Mouse (Mus musculus) CD4-positive, CD25-positive, alpha-beta regulatory T cell, adult 4 months (primary cell): ENCODE measurements at regions not wholly inside any gene's neighbourhood (a gene's known extent, or its start where the extent isn't known, plus 50 kb on each side); places are given as distances from the start of the nearest gene placed in this dataset.

Experiments used
- ATAC-seq: one replicate; pipeline ENCODE4 v1.8.0; 2017

GRCm38 (mm10) chr3:133876439-133877072 lies 331.6 kb upstream of the Tet2 start:
- no peak for ATAC-seq

- no peak for ATAC-seq
These were observed 332.4 kb upstream of the Tet2 start for GRCm38 (mm10) chr3:133877310-133877709.

GRCm38 (mm10) chr3:133880626-133881025 lies 335.7 kb upstream of the Tet2 start:
- ATAC-seq, result no peak

DNA sequence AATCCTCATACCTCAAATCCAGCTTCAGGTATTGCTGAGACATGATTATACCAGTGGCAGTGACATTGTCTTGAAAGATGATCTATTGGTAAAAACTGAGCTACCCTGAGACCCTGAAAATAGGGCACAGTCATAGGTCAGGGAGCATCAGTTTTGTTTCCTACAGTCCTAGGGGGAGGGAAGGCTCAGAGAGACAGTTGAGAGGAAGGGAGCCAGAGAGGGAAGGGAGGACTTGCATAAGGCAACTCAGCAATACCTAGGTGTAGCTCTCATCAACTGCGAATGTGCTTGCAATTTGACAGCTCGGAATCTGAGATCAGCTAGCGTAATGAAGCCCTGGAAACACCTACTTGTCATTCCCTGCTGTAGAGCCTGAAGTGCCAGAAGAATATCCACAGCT lies 334.4 kb upstream of the Cxxc4 start:
- ATAC-seq, result no peak

GRCm38 (mm10) chr3:133922200-133922599 lies 314.1 kb upstream of the Cxxc4 start:
- no peak for ATAC-seq

- ATAC-seq, result no peak
These were observed 271.0 kb upstream of the Cxxc4 start for GRCm38 (mm10) chr3:133965322-133965721.

DNA sequence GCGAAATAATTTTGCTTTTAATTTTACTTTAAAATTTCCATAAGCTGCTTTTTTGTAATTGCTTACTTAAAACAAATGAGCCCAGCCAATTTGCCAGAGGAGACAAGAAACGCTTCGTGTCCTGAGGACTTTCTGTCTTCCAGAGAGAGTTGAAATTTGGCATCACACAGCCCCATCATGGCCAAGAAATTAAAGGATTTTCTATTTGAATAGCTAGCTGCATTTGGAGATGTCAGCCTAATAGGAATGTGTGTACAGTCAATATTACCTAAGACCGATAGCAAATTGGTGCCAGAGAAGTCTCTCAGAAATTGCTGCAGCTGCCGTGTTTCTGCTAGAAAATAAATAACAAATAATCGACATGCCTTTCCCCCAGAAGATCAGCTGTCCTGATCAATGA lies 268.1 kb upstream of the Cxxc4 start:
- ATAC-seq, result no peak

DNA sequence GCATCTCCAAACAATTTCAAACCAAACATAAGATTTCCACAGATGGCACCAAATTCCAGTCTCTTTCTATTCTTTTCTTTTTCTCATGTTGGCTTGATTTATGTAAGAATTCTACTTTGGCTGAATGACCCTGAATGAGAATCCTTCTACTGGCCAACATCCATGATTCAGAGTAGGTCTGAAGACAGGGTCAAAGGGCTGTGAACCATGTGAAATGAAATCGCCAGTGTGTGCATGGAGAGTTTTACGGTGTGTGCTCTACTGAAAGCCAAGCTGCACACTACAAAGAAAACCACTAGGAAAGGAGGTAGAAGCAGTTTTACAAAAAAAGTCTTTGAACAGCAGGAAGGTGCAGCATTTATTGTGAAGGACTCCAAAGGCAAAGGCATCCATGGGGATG lies 263.5 kb upstream of the Cxxc4 start:
- ATAC-seq, result no peak

GRCm38 (mm10) chr3:133987681-133988080 lies 248.6 kb upstream of the Cxxc4 start:
- ATAC-seq, result no peak

GRCm38 (mm10) chr3:133993971-133994370 lies 242.3 kb upstream of the Cxxc4 start:
- no peak for ATAC-seq

- ATAC-seq, result no peak
These were observed 236.3 kb upstream of the Cxxc4 start for GRCm38 (mm10) chr3:133999965-134000364.

- no peak for ATAC-seq
These were observed 235.7 kb upstream of the Cxxc4 start for GRCm38 (mm10) chr3:134000595-134000994.

- ATAC-seq, result no peak
These were observed 221.5 kb upstream of the Cxxc4 start for GRCm38 (mm10) chr3:134014805-134015204.

GRCm38 (mm10) chr3:134015412-134015811 lies 220.9 kb upstream of the Cxxc4 start:
- no peak for ATAC-seq

- ATAC-seq, result no peak
These were observed 202.4 kb upstream of the Cxxc4 start for GRCm38 (mm10) chr3:134033862-134034261.

GRCm38 (mm10) chr3:134036310-134036934 lies 199.9 kb upstream of the Cxxc4 start:
- no peak for ATAC-seq

DNA sequence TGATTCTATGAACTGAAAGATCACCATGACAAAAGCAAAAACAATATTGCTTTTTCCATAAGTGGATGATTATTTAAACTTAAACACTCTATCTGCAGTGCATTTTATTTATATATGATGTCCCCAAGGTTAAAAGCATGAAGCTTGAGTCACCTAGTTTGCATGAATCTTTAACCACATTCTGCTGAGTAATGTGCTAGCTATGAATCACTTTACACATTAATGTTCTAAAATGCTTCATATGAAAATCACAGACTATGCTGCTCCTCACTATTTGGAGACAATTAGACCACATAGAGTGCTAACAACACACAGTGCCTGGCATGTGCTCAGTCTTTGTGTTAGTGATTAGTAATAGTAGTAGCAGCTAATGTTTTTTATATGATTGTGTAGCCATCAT lies 185.6 kb upstream of the Cxxc4 start:
- no peak for ATAC-seq

DNA sequence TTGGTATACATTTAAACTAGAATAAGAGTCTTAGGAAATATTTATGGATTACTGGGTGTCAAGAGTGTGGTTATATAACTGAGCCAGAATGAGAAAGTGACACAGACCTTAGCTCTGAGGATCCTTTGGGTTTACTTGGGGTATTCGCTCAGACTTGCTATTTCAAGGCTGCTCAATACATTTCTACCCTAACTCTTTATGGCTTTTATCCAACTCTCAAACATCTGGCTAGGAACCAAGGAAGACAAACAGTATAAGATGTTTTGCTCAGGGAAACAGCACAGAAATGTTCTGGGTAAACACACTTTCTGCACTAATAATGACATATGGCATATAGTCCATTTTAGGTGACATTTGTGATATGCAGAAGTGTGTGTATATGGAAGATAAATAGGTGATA lies 153.8 kb upstream of the Cxxc4 start:
- ATAC-seq, result no peak

GRCm38 (mm10) chr3:134099471-134100125 lies 136.7 kb upstream of the Cxxc4 start:
- no peak for ATAC-seq

- no peak for ATAC-seq
These were observed 134.0 kb upstream of the Cxxc4 start for GRCm38 (mm10) chr3:134102151-134102738.

GRCm38 (mm10) chr3:134104625-134105024 lies 131.7 kb upstream of the Cxxc4 start:
- ATAC-seq, result no peak

DNA sequence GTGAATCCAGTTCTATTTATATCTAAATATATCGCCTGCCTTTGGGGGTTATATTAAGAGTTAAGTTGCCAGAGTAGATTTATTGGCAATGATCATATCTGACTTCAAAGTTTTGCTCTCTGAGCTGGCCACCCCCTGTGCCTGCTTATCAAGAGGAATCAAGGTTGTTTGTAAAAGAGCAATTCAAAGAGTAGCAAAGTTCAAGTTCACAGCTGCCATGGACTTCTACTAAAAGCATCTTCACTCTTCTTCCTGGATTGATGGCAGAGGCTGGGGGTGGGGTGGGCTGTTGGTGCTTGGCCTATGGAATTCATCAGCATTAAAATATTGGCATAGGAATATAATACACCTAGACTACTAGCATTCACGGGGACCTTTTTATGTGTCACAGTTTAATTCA lies 131.2 kb upstream of the Cxxc4 start:
- ATAC-seq, result no peak

DNA sequence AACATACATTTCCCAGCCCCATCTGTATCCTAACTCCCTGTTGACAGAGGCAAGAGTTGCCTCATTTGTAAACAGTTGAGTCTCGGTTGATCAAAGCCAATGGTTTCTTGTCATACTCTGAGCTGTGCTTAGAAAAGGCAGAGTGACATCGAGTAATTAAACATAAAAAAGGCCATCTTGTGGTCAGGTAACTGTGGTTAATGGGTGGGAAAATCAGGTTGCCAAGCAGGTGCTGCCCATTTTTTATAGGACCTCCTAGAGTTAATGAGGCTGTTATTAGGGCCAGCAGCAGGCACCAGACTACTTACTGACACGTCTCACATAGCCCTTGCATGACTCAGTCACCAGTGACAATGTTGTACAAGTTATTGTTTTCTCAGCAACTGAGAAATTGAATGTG lies 130.7 kb upstream of the Cxxc4 start:
- no peak for ATAC-seq

GRCm38 (mm10) chr3:134114501-134114900 lies 121.8 kb upstream of the Cxxc4 start:
- no peak for ATAC-seq
